Mouse (Mus musculus): Measurements from ENCODE around the gene Dmac2.

Gene Dmac2

DNA sequence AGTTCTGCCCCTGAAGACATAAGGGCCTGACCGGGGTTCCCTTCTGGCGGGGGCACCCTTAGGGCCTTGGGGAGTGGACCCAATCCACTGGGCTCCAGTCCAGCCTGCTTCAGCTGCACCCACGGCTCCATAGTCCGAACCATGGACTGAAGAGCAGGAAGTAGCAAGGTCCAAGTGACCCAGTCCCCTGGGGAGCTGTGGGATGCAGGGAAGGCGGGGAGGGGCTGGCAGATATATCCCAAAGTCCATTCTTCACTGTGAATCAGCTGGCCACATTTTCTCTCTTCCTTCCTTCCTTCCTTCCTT lies 3.6 kb upstream of the Dmac2 start, which contains the start of gene Erich4:
Erich4 (minus strand) TSS at position 187 of the 306 bp plus-strand sequence.
- no peak for DNase-seq (ENCODE audit: low read depth, low spot score)

DNA sequence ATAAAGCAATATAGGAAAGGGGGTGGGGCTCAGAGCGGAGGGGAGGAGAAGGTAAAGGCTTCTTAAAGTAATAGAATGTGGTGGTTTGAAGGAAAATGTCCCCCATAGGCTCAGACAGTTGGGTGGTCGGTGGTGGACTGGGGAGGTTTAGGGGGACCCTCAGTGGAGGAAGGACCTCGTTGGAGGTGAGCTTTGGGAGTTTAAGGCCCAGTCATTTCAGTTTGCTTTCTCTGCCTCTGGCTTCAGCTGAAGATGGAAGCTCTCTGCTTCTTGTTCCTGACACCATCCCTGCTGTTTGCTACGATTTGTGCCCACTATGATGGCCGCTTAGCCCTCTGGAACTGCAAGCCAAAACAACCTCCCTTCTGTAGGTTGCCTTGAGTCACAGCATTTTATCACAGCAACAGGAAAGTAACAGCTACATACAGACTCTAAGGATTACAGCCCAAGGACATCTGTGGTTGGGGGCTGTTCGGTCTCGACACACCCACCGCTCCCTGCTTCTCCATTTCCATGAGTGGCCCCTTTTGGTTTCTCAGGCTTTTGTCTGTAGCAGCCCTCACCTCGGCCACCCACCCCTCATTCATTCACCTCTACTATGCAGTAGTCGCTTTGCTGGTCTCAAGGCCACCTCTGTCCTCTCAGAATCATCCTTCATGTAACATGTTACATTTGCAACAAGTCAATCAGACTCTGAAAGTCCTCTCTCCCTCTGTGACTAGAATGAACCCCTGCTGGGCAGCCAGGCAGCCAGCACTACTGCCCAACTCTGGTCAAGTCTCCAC lies 1.6 kb upstream of the Dmac2 start:
- DNase-seq (ENCODE audit: low read depth, low spot score) = no peak

GRCm38 (mm10) chr7:25619722-25619991 lies 443 bp downstream of the Dmac2 start:
- DNase-seq (ENCODE audit: low read depth, low spot score) = no peak

DNA sequence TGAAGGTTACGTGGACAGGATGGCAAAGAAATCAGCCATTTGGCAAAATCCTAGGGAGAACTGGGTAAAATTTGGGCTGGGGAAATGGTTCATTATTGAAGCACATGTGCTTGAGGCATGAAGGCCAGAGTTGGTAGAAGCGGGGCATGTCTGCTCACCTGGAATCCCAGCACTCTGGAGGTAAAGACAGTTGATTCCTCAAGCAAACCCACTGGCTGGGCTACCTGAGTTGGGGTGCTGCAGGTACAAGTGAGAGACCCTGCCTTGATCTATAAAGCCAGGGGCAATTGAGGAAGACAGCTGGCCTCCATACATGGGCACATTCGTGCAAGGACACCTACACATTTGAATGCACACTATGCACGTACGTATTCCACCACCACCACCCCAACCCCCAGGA lies 887 bp downstream of the Dmac2 start:
- no peak for DNase-seq (ENCODE audit: low read depth, low spot score)

DNA sequence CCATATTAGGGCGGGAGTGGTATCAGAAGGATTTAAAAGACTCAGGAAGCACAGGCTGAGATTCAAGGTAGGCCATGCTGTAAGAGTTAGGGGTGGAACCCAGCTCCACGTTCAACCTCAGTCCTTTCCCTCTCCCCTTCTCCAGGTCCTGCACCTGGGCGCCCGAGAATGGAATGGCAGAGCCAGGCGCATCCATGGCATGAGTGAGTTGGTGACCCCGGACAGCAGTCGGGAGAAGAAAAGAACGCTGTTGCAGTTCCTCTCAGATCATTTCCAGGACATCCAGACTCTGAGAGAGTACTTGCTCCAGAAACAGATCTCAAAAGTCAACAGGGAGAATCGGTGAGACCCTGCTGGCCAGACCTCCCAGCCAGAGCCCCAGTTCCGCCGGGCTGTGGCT lies 1.5 kb downstream of the Dmac2 start:
- DNase-seq (ENCODE audit: low read depth, low spot score) = no peak

DNA sequence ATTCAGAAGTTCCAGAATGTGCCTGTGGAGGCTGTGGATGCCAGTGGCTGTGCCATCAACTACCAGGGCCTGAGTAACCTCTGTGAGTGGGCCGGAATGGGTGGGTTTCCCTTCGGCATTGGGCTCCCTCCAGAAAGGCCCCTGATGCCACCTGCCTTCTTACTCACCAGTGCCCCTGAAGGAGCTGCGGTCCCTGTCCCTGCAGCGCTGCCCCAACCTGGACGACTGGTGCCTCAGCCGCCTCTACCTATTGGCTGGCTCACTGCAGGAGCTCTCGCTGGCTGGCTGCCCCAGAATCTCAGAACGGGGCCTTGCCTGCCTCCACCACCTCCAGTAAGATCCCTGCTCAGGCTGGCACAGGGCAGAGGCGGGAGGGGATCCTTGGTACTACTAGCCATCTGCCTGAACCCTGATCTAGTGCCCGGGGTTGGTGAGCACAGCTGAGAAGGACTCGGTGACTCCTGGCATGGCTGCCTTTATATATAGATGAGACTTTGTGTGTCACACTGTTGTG lies 4.7 kb downstream of the Dmac2 start:
- DNase-seq (ENCODE audit: low read depth, low spot score) = no peak

GRCm38 (mm10) chr7:25624851-25625250 lies 5.6 kb downstream of the Dmac2 start:
- no peak for DNase-seq (ENCODE audit: low read depth, low spot score)

DNA sequence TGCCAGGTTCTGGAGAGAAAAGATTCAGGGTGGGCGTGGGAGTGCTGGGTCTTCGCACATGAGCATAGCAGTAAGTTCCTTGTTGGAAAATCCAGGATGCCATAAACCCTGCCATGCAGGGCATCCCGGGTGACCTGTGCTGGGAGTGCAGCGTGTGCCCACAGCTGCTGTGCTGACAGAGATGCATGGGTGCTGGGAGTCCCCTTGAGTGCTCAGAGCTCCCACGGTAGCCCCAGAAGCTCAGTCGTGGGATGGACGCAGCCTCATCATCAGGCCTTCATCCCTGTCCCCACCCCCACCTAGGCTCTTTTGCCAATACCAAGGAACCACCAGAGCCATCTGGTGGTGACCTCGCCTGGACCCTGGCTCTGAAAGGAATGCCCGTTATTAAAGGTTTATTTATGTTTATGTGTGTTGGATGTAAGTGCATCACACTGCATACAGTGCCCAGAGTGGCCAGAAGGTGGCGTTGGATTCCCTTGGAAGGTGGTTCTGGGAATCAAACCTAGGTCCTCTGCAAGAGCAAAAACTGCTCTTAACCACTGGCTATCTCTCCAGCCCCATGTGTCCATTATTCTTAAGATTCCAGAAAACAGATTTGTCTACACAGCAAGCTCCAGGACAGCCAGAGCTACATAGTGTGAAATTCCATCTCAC lies 6.5 kb downstream of the Dmac2 start:
- DNase-seq (ENCODE audit: low read depth, low spot score) = no peak

GRCm38 (mm10) chr7:25626509-25627430 lies 7.6 kb downstream of the Dmac2 start, which contains the start of gene B3gnt8:
TSS of gene B3gnt8 (plus strand) at chr7:25626654.
- no peak for DNase-seq (ENCODE audit: low read depth, low spot score)

- no peak for DNase-seq (ENCODE audit: low read depth, low spot score)
Measured at GRCm38 (mm10) chr7:25627431-25628322, 8.5 kb downstream of the Dmac2 start.

DNA sequence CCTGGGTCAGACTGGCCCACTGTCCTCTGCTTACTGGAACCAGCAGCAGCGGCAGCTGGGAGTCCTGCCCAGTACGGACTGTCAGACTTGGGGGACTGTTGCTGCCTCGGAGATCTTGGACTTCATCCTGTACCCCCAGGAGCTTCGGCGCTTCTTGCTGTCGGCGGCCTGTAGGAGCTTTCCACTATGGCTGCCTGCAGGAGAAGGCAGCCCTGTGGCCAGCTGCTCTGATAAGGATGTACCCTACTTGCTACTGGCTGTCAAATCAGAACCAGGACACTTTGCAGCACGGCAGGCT lies 9.1 kb downstream of the Dmac2 start:
- DNase-seq (ENCODE audit: low read depth, low spot score) = no peak

- DNase-seq (ENCODE audit: low read depth, low spot score) = no peak
Measured at GRCm38 (mm10) chr7:25632679-25633078, 13.5 kb downstream of the Dmac2 start.

DNA sequence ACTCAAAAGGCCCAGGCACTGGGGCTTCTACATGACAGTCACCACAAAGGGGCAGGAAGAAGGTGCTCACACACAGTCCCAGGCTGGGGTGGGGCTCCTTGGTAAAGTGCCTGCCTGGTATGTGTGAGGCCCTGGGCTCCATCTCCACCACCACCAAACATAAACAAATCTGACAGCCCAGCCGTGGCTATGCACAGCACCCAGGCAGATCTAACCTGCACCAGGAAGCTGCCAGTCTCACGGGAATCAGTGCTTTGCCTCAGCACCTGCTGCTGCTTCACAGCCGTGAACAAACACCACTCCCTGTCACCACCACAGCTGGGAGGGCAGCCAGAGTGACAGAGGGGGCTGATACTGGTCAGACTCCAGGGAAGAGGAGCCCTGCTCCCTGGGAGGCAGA lies 17.2 kb downstream of the Dmac2 start:
- DNase-seq (ENCODE audit: low read depth, low spot score) = no peak

GRCm38 (mm10) chr7:25637099-25637498 lies 17.9 kb downstream of the Dmac2 start:
- no peak for DNase-seq (ENCODE audit: low read depth, low spot score)

DNA sequence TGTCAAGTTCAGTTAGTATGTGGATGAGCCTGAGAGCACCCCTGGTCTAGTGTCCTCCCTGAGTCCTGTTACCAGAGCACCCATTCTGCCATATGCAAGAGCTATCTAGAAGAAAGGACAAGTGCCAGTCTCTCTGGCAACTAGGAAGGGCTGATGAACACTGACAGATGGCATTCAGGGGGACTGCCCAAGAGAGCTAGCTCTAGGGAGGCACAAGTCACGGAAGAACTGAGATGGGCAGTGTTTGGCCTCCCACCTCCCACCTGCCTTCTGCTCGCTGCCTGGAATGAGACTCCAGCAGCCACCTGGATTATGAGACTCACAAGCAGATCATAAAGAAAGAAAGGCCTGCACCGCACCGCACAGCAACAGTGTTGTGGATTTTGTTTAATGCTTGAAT lies 20.5 kb downstream of the Dmac2 start:
- no peak for DNase-seq (ENCODE audit: low read depth, low spot score)

- no peak for DNase-seq (ENCODE audit: low read depth, low spot score)
Measured at GRCm38 (mm10) chr7:25644136-25644535, 24.9 kb downstream of the Dmac2 start.

GRCm38 (mm10) chr7:25644631-25645030 lies 25.4 kb downstream of the Dmac2 start:
- peak; percentile 57 for DNase-seq (ENCODE audit: low read depth, low spot score)

GRCm38 (mm10) chr7:25645074-25645473 lies 25.9 kb downstream of the Dmac2 start:
- DNase-seq (ENCODE audit: low read depth, low spot score) = no peak

- DNase-seq (ENCODE audit: low read depth, low spot score) = no peak
Measured at GRCm38 (mm10) chr7:25647574-25648123, 28.4 kb downstream of the Dmac2 start.

DNA sequence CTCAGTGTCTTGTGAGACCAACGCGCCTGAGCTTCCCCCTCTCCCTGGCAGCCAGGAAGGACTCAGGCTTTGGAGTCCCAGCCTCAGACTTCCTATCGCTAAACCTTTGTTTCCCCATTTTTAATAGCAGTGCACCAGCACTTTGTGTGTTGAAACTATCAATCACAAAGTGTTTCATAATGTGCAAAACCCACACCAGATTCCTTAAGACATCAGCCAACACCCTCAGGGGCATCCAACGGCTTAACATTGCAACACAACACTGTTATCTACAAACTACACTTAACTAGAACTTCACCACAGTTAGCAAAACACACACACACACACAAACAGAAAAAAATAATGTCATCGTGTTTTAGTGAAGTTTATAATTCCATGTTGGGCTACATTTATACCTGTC lies 30.6 kb downstream of the Dmac2 start:
- no peak for DNase-seq (ENCODE audit: low read depth, low spot score)

DNA sequence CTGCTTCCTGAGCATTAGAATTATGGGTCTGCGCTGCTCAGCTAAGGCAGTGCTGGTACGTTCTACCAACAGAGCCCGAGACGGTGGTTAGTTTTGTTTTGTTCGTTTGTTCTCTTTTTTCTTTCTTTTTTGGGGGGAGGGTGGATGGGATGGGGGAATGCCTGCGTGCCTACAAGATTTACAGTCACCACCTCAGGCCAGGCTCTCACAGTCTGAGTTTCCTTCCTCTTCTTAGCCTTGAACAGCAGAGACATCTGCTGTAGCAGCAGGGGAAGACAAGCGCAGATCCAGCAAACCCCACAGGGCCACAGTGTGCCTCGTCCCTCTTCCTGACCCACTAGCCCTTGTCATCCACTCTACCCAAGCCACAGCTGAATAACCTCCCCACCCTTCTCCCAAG lies 32.1 kb downstream of the Dmac2 start:
- DNase-seq (ENCODE audit: low read depth, low spot score) = no peak
